Mouse (Mus musculus) induced T-regulatory cell, adult 2 months (primary cell): ENCODE measurements at regions not wholly inside any gene's neighbourhood (a gene's known extent, or its start where the extent isn't known, plus 50 kb on each side); places are given as distances from the start of the nearest gene placed in this dataset.

Experiments
- DNase-seq: peaks from one replicate; pipeline ENCODE4 v3.0.0-alpha.2; 2012; ENCODE audit warnings: low read depth

GRCm38 (mm10) chr8:90192856-90193255 is 155.3 kb downstream of the Tox3 start:
- DNase-seq, result no peak

GRCm38 (mm10) chr8:90182807-90183206 is 165.3 kb downstream of the Tox3 start:
- DNase-seq, result no peak

DNA sequence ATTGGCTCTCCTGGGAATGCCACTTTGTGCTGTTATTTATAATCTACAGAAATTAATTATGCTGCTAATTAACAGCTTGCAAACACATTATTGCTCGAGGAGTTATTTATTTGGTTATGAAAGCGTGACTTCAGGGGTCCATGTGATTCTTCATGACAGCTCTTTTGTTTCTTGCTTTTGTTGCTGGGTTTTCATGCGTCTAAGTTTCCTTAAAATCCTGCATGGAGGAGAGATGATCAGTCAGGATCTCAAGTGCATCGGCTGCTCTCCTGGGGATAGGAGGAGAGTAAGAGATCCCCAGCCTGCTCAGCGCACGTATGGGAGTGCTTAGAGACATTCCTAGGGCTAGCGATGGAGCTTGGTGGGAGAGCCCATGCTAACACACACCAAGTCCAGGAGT is 171.4 kb downstream of the Tox3 start:
- DNase-seq, result no peak

DNA sequence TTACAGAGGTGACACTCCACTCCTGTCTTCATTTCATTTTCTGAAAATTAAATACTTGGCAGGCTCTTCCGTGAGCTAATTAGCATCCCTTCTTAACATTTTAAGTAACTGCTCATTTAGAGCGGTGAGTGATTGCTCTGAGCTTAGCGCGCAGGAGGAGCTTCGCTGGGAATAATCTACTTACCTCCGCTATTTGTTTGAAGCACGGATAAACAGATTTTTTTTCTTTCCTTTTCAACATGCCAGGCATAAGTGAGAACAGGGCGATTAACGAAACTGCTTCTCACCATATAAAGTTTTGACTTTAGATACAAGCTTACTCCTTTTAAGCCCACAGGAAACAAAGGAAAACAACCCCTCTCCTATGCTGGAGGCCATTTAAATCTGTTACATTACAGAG is 171.8 kb downstream of the Tox3 start:
- DNase-seq, result no peak

- DNase-seq, result no peak
These were observed 181.5 kb downstream of the Tox3 start for GRCm38 (mm10) chr8:90166639-90167038.

DNA sequence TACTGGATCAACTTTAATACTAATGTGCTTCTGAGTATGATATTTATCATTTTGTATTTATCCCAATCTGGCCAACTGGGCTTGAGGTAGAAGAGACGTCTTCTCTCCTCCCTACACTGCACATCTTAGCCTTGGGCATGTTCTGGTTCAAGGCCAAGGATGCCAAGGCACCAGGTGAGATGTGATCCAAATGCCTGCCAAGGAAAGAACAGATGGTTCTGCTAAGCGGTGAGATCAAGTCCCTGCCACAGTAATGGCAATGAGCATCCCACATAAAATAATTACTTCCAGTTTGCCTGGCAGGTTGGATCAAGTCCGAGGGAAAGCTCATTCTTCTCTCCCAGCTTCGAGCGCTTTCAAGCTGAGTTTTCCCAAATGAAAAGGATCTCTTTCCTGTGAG is 196.7 kb downstream of the Tox3 start:
- DNase-seq, result no peak

DNA sequence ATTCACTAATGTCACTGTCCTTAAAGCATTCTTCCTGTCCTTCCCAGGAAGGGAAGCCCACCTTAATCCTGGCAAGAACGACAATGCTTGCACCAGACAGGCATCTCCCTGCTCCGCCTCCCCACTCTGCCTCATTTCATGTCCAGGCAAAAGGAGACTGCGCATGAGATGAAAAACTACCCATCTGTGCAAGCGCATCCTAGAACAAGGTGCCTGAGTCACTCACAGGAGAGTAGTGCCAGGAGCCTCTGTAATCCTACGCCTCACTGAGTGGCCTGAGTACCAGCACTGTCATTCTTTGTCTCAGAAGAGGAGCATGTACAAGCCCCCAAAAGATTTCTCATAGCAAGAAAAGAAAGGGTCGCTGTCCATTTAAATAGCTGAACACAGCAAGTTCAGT is 198.2 kb downstream of the Tox3 start:
- no peak for DNase-seq

GRCm38 (mm10) chr8:90134626-90135025 is 213.5 kb downstream of the Tox3 start:
- no peak for DNase-seq

DNA sequence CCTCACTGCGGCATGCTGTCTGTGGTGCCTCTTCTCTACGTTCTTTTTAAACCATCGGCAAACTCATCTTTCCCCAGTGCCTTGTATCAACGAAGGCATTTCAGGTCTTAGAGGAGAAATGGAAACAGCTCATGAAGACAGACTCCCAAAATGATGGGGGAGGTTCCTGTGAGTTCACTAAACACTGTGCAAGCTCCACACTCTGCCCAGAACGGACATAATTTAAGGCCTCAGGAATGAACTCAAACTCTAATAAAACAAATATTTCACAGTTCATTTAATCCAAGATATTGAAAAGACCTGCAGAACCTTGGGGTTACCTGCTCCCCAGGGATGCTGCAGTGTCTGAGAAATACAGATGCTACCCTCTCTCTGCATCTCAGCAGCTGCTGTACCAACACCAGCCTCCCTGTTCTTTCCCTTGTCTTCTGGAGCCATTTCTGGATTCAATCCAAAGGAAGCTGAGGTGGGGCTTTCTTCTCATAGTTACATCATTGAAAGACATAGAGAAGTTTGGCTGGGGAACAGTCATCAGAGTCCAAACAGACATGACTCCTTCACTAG is 217.4 kb downstream of the Tox3 start:
- DNase-seq, result no peak

DNA sequence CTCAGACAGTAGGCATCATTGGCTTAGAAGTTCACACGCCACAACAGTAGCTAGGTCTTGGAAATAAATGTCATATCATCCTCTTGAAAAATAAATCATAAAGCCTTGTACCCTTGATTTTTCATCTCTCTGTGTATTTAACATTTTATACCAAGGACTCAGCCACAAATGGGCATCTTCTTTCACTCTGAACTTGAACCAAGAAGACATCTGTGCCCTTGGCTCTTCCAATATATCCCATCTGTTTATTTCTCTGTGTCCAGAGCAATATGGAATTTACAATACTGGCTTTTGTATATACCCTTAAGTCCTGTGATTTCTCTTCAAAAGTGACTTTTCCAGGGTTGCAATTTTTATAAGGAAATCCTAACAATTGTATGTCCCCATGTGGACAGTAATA is 222.7 kb downstream of the Tox3 start:
- DNase-seq, result no peak

DNA sequence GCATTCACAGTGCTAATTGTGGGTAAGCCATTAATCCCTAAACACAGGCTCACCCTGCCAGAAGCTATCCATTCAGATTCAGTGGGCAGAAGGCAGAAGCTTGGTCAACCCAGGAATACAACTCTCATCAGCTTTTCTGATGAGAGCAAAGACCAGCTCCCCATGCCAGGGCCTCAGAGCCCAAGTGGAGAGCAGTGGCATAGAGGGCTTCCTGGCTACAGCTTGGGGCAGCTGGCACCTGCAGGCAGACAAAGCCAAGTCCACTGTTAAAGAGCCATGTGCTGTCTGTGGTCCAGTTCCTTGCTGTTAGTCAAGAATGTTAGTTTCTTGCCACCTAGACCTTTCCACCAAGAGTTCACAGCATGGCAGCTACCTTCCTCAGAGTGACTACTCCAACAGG is 225.0 kb downstream of the Tox3 start:
- no peak for DNase-seq

GRCm38 (mm10) chr8:90121935-90122334 is 226.2 kb downstream of the Tox3 start:
- DNase-seq, result no peak

- no peak for DNase-seq
These were observed 227.1 kb downstream of the Tox3 start for GRCm38 (mm10) chr8:90121017-90121416.

DNA sequence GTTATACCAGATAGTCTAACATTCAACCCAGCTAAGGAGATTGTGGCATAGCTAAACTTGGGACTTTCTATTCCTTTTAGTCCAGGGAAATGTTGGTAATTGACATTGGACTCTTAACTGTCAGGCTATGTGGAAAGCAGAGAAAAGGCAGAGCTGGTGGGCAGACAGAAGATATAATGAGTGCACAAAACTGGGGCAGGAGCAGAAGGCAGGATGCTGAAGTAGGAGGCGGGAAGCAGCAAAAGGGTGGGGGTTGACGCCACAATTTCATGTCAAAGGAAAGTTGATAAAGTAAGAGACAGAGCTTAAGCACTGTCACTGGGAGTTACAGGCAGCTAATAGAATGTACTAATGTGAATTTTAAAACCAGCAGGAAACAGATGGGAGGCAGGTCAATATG is 232.7 kb downstream of the Tox3 start:
- DNase-seq, result no peak

DNA sequence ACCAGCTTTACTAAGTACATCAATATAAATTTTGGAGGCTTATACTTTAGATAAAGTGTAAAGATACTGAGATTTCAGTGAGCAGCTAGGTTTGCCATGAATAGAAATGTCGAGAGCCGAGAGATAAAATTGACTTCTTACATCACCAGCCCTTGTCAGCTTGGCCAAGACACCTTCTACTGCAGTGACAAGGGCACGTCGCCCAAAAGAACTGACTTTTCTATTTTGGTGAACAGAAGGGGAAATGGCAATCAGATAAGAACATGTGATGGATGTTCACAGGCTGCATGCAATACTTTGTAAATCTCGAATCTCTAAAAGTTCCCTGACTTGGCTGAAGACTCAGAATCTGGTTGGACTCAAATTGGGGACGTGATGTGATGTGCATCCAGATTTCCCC is 247.6 kb downstream of the Tox3 start:
- DNase-seq, result no peak

GRCm38 (mm10) chr8:90082630-90083029 is 265.5 kb downstream of the Tox3 start:
- DNase-seq, result no peak

- DNase-seq, result no peak
These were observed 271.8 kb downstream of the Tox3 start for GRCm38 (mm10) chr8:90076381-90076780.

GRCm38 (mm10) chr8:90075796-90076195 is 272.3 kb downstream of the Tox3 start:
- no peak for DNase-seq

GRCm38 (mm10) chr8:90070006-90070405 is 278.1 kb downstream of the Tox3 start:
- no peak for DNase-seq

GRCm38 (mm10) chr8:90069411-90069993 is 278.6 kb downstream of the Tox3 start:
- no peak for DNase-seq

GRCm38 (mm10) chr8:90068441-90068840 is 279.7 kb downstream of the Tox3 start:
- no peak for DNase-seq

DNA sequence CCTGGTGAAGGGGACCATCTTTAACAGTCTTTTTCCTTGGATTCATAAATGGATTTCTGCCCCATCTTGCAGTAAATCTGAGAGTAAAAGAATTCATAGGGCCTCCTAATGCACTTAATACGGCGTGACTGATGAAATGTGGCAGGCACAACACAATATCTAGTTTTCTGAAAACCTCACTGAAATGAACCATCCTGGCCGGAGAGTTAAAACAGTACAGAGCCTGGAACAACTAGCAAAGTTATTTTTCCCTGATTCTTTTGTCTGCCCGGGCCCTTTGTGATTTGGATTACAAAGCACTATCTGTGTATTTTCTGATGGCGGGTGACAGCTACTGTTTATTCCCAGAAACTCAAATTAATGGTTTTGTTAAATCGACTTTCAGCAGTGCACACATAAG is 283.8 kb downstream of the Tox3 start:
- no peak for DNase-seq

DNA sequence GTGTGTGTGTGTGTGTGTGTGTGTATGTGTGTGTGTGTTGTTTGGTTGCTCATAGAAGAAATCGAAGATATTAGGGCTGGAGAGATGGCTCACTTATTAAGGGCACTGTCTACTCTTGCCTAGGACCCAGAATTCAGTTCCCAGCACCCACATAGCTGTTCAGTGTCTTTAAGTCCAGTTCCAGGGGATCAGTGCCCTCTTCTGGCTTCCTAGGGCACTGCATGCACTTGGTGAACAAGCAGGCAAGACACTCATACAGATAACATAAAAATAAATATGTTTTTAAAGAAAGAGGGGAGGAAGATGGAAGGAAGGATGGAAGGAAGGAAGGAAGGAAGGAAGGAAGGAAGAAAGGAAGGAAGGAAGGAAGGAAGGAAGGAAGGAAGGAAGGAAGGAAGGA is 284.9 kb downstream of the Tox3 start:
- DNase-seq, result no peak

GRCm38 (mm10) chr8:90058631-90059166 is 289.4 kb downstream of the Tox3 start:
- no peak for DNase-seq
